Mouse (Mus musculus) testis, adult 2 months (tissue): ENCODE measurements at regions not wholly inside any gene's neighbourhood (a gene's known extent, or its start where the extent isn't known, plus 50 kb on each side); places are given as distances from the start of the nearest gene placed in this dataset.

Experiments
- CTCF ChIP-seq: fragments of 200-500 bp; IDR thresholded peaks from 2 replicates; pipeline ENCODE4 v1.5.1; 2012; ENCODE audit warnings: low read depth, mild to moderate bottlenecking, inconsistent platforms, low read length, moderate library complexity; ENCODE audit not compliant: control insufficient read depth, insufficient read depth, insufficient replicate concordance
- POLR2A ChIP-seq: fragments of 200-500 bp; IDR thresholded peaks from 2 replicates; pipeline ENCODE4 v1.6.1; 2012; ENCODE audit warnings: low read depth, mild to moderate bottlenecking, inconsistent platforms, low read length, moderate library complexity; ENCODE audit not compliant: control insufficient read depth

DNA sequence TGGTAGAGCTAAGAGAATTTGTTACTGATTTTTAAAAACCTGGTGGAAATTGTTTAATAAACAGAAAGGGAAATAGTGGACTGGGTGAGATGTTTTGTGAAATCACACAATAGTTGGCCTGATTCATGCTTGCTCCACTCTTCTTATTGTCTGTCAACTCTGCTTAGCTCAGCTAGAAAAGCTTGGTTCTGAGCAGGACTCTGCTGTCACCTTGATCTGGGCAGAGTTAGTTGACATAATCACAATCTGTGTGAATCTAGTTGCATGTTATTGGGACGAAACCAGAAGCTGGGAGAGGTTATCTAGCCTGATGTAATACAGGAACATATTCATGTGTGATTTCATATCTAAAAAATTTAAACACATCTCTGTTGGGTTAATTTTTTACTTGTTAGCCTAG lies 456.8 kb downstream of the D3Ertd751e start:
- TF ChIP-seq POLR2A, result no peak
- no peak for TF ChIP-seq CTCF
